Mouse (Mus musculus) liver, embryonic 13.5 days (tissue): Measurements from ENCODE around the gene Ush1g. TPM values are rescaled to one million over a fixed set of nuclear protein-coding genes. Genes with fewer than 3 reads are reported as not detected.

Experiments
- ATAC-seq: fragments of 200-750 bp; cut with Nextera tagmentation; 2 replicates; pipeline ENCODE4 v1.8.0; 2017; ENCODE audit warnings: low read depth, mild to moderate bottlenecking, moderate number of reproducible peaks, moderate library complexity
- DNase-seq: peaks from one replicate; pipeline ENCODE4 v3.0.0; 2022
- H3K27ac ChIP-seq: fragments of 300-500 bp; sonication (generic); 2 replicates; pipeline ENCODE4 v1.5.1; 2015; ENCODE audit warnings: moderate library complexity, mild to moderate bottlenecking, inconsistent platforms
- H3K27me3 ChIP-seq: fragments of 300-500 bp; sonication (generic); 2 replicates; pipeline ENCODE4 v1.6.1; 2015; ENCODE audit warnings: mild to moderate bottlenecking, inconsistent platforms
- H3K36me3 ChIP-seq: fragments of 300-500 bp; sonication (generic); 2 replicates; pipeline ENCODE4 v1.6.1; 2015; ENCODE audit warnings: mild to moderate bottlenecking, inconsistent platforms
- H3K4me1 ChIP-seq: fragments of 300-500 bp; sonication (generic); replicated peaks from 2 replicates; pipeline ENCODE4 v1.6.1; 2015; ENCODE audit warnings: inconsistent platforms
- H3K4me2 ChIP-seq: fragments of 300-500 bp; sonication (generic); 2 replicates; pipeline ENCODE4 v1.6.1; 2015; ENCODE audit warnings: inconsistent platforms, mild to moderate bottlenecking, moderate library complexity
- H3K4me3 ChIP-seq: fragments of 300-500 bp; sonication (generic); replicated peaks from 2 replicates; pipeline ENCODE4 v1.5.1; 2015; ENCODE audit warnings: mild to moderate bottlenecking, inconsistent platforms
- H3K9ac ChIP-seq: fragments of 300-500 bp; sonication (generic); 2 replicates; pipeline ENCODE4 v1.6.1; 2015; ENCODE audit warnings: mild to moderate bottlenecking, inconsistent platforms
- H3K9me3 ChIP-seq: fragments of 300-500 bp; sonication (generic); replicated peaks from 2 replicates; pipeline ENCODE4 v1.6.1; 2016; ENCODE audit warnings: inconsistent platforms
- WGBS: fragments of 180-500 bp; shearing (Covaris S2); methylation state at CpG from one replicate; pipeline ENCODE4 v1.1.7; 2015; ENCODE audit not compliant: insufficient replicate concordance; 5-methylcytosine and 5-hydroxymethylcytosine counted together
- polyA plus RNA-seq: library from polyadenylated mRNA; unstranded; fragments of >200 nt; fragmentation: Nextera tagmentation; extraction: Ambion mirVana; gene quantifications from 2 replicates; pipeline ENCODE4 v1.2.1, GENCODE M21; 2015

Gene Ush1g
- polyA plus RNA-seq, 1 experiment from 2014 or later = 0.07 TPM

DNA sequence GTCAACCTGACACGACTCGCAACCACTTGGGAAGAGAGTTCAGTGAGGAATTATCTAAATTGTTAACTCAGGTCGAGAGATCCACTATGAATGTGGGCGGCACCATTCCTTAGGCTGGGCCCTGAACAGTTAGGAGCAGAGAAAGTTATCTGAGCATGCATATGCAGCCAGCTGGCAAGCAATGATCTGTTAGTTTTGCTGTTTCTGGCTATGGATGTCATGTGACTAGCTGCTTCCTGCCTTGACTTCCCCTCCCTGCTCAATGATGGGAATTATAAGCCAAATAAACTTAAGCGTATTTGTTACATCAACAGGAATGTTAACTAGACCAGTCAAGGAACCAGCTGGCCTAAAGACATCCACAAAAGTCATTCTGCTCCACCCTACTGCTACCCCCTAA, 31.5 kb upstream of the Ush1g start:
- Histone ChIP-seq H3K4me1 (peaks cover 9% of the 10 kb centered on the region), H3K27me3 (peaks cover 51% of the 10 kb centered on the region), H3K36me3 (no peaks in the 10 kb centered on the region), H3K9me3 (no peaks in the 10 kb centered on the region), H3K9ac (no peak overlapping the region), H3K4me2 (no peak overlapping the region), H3K4me3 (no peak overlapping the region), H3K27ac (no peak overlapping the region)
- DNase-seq (no peak), ATAC-seq (no peak)
- 74% methylated on average over 5 of the region's 5 CpGs for WGBS

DNA sequence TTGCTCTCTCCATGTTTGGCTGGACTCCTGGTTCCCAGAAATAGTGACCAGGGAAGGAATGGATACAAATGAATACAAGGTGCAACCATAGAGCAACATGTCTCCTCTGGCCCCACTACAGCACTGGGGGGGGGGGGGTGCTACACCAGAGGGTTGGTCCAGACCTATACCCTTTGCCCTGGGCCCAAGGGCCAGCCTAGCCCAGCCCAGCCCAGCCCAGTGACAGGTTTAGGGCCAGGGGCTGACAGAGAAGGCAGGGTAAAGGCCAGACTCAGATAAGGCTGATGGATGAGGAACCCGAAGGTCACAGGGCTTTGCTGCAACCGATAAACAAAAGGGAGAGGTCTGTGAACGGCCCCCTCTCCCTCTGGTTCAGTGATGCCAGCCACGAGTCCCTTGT, 28.1 kb upstream of the Ush1g start:
- Histone ChIP-seq H3K4me2 (no peak overlapping the region), H3K4me3 (no peak overlapping the region), H3K4me1 (peaks cover 12% of the 10 kb centered on the region), H3K9me3 (no peaks in the 10 kb centered on the region), H3K9ac (no peak overlapping the region), H3K27ac (no peak overlapping the region), H3K27me3 (peaks cover 64% of the 10 kb centered on the region), H3K36me3 (no peaks in the 10 kb centered on the region)
- ATAC-seq (no peak), DNase-seq (no peak)
- WGBS = 27% methylated on average over 4 of the region's 4 CpGs

DNA sequence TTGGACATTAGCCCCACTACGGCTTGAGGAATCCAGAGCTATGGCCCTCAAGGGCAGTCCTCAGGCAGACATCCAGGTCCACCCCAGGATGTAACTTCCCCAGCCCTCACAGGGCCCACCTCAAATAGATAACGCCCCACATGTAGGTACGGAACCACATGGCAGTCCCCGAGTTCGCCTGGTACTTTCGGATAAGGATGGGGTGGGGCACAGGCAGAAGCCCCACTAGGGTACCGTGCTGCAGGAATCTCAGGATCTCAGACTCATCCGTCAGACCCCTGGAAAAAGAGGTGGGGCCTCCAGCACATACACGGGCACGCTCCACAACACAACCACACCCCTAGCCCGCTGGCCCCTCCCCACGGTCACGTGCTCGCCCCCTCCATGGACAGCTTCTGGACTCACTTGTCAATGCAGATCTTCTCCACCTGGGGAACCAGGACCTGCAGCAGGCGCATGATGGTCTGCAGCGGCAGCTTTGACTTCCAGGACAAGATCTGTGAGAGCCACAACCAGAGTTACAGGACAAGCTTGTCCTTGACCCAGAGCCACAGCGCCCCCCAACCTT, 26.9 kb upstream of the Ush1g start:
- DNase-seq (peak; percentile 29), ATAC-seq (peak; percentile 51)
- Histone ChIP-seq H3K27me3 (peaks cover 72% of the 10 kb centered on the region), H3K4me2 (0 out of 2 replicates have a peak overlapping the region, but pooled peaks have one; percentile 21), H3K9ac (no peak overlapping the region), H3K36me3 (no peaks in the 10 kb centered on the region), H3K4me3 (no peak overlapping the region), H3K9me3 (no peaks in the 10 kb centered on the region), H3K27ac (no peak overlapping the region), H3K4me1 (peaks cover 13% of the 10 kb centered on the region)
- 33% methylated on average over 17 of the region's 17 CpGs for WGBS

DNA sequence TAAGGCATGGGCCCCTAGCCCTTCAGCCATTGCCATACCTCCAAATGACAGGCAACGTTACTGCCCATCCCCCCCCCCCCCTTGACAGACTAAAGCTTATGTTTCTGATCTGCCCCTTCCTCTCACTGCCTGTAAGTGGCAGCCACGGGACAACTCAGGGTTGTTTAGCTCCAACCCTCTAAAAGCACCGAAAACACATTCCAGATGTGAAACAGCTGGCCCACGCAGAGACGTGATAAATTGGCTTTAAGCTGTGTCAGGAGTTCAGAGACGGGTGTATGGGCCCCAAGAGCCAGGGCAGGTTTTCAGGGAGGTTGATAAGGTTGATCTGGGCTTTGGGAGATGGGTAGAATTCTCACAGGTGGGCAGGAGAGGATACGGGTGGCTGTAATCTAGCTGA, 23.7 kb upstream of the Ush1g start:
- WGBS = 32% methylated on average over 7 of the region's 7 CpGs

DNA sequence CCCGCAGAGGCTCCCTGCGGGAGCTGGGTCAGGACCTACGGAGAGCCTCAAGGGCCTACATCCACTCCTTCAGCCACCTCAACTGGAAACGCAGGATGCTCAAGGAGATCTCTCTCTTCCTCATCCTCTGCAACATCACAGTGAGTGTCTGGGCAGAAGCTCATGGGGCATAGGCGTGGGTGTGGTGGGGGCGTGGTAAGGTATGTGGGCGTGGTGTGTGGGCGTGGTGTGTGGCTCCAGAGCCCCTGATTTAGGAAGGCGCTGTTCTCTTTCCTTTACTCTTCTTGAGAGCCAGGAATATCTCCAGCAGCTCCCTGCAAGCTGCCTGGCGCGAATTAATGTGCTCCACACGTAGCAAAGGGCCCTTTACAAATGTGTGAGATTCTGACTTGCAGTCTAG, 23.1 kb upstream of the Ush1g start:
- Histone ChIP-seq H3K27me3 (peaks cover 57% of the 10 kb centered on the region), H3K4me2 (no peak overlapping the region), H3K9me3 (no peaks in the 10 kb centered on the region), H3K4me1 (peaks cover 13% of the 10 kb centered on the region), H3K27ac (no peak overlapping the region), H3K4me3 (no peak overlapping the region), H3K9ac (no peak overlapping the region), H3K36me3 (no peaks in the 10 kb centered on the region)
- ATAC-seq = no peak
- 9% methylated on average over 12 of the region's 12 CpGs for WGBS
- no peak for DNase-seq

More for the DNA sequence above, 23.7 kb upstream of the Ush1g start:
- DNase-seq (no peak), ATAC-seq (no peak)
- Histone ChIP-seq H3K27ac (no peak overlapping the region), H3K36me3 (no peaks in the 10 kb centered on the region), H3K4me3 (no peak overlapping the region), H3K9me3 (no peaks in the 10 kb centered on the region), H3K9ac (no peak overlapping the region), H3K4me2 (no peak overlapping the region), H3K27me3 (peaks cover 63% of the 10 kb centered on the region), H3K4me1 (peaks cover 13% of the 10 kb centered on the region)

DNA sequence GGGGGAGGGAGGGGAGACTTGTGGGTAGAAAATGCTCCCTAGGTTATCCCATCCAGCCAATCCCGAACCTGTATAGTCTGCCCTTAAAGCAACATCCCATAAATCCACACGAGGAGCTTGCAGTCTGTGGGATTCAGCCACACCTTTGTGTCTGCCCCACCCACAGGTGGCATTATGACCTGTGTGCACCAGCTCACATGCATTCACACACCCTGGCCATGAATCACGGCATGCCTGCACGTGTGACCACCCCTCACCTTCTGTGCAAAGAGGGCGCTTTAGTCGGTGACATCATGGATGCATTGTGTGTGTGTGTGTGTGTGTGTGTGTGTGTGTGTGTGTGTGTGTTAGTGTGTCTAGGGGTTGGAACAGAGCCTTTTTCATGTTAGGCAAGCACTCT, 20.0 kb upstream of the Ush1g start:
- Histone ChIP-seq H3K9me3 (no peaks in the 10 kb centered on the region), H3K36me3 (no peaks in the 10 kb centered on the region), H3K4me2 (no peak overlapping the region), H3K4me3 (no peak overlapping the region), H3K27ac (no peak overlapping the region), H3K9ac (no peak overlapping the region), H3K4me1 (0 out of 2 replicates have a peak, but pooled peaks cover 3% of the 10 kb centered on the region), H3K27me3 (peaks cover 55% of the 10 kb centered on the region)
- DNase-seq (no peak), ATAC-seq (no peak)
- WGBS = 52% methylated on average over 6 of the region's 6 CpGs

DNA sequence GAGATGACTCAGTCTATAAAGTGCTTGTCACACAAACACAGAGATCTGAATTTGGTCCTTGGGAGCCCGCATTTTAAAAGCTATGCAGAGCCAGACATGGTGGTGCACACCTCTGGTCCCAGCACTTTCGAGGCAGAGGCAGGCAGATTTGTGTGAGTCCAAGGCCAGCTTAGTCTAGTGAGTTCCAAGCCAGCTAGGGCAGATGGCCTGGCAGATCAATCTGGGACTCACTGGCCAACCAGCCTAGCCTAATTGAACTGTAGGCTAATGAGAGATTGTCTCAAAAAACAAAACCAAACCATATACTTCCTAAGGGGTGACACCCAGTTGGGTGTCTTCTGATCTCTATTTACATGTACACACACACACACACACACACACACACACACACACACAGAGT, 19.4 kb upstream of the Ush1g start:
- H3K4me2 ChIP-seq = no peak overlapping the region
- peaks cover 56% of the 10 kb centered on the region for H3K27me3 ChIP-seq
- H3K9me3 ChIP-seq = no peaks in the 10 kb centered on the region
- H3K4me1 ChIP-seq = 0 out of 2 replicates have a peak, but pooled peaks cover 3% of the 10 kb centered on the region
- H3K4me3 ChIP-seq = no peak overlapping the region
- WGBS = 47% methylated on average over 2 of the region's 2 CpGs
- H3K27ac ChIP-seq = no peak overlapping the region
- no peak for DNase-seq
- no peaks in the 10 kb centered on the region for H3K36me3 ChIP-seq
- no peak overlapping the region for H3K9ac ChIP-seq
- no peak for ATAC-seq

DNA sequence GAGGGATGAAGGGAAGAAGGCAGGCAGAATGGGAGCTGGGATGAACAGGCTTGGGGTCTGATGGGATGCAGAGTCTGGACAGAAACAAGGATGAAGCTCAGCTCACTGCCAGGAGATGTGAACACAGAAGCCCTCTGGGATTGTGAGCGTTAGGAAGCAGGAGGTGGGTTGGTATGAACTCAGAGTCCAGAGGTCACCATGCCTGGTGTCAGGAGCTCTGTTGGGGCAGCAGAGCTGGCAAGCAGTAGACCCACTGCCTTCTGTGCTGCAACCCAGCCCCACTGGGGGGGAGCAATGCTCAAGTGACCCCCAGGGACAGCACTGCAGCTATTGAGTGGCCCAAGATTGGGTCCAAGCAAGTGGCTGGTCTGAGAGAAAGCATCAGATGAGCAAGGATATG, 16.0 kb upstream of the Ush1g start:
- H3K36me3 ChIP-seq = no peaks in the 10 kb centered on the region
- no peak for ATAC-seq
- peaks cover 59% of the 10 kb centered on the region for H3K27me3 ChIP-seq
- no peak overlapping the region for H3K4me2 ChIP-seq
- H3K4me1 ChIP-seq = no peaks in the 10 kb centered on the region
- DNase-seq = no peak
- WGBS = 57% methylated on average over 1 of the region's 1 CpGs
- no peak overlapping the region for H3K9ac ChIP-seq
- no peak overlapping the region for H3K27ac ChIP-seq
- no peak overlapping the region for H3K4me3 ChIP-seq
- H3K9me3 ChIP-seq = no peaks in the 10 kb centered on the region

DNA sequence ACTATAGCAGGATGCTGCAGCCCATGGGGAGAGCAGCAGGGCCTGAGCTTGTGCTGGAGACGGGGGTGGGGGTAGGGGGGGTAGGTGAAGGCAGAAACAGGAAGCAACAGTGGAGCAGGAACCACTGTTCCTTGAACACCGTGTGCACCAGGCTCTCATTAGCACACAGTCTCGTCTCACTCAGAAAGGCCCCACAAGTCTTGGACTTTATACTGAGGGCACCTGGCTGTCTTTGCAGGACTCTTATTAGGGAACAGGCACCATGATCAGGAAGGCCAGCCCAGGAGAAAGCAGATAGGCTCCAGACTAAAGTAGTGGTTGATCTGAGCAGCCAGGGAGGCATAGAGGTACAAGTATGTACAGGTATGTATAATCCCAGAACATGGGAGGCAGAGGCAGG, 15.5 kb upstream of the Ush1g start:
- no peaks in the 10 kb centered on the region for H3K9me3 ChIP-seq
- WGBS = 14% methylated on average over 3 of the region's 3 CpGs
- peaks cover 63% of the 10 kb centered on the region for H3K27me3 ChIP-seq
- no peak overlapping the region for H3K4me2 ChIP-seq
- H3K36me3 ChIP-seq = no peaks in the 10 kb centered on the region
- ATAC-seq = no peak
- no peak overlapping the region for H3K27ac ChIP-seq
- no peak overlapping the region for H3K4me3 ChIP-seq
- DNase-seq = no peak
- no peak overlapping the region for H3K9ac ChIP-seq
- no peaks in the 10 kb centered on the region for H3K4me1 ChIP-seq

DNA sequence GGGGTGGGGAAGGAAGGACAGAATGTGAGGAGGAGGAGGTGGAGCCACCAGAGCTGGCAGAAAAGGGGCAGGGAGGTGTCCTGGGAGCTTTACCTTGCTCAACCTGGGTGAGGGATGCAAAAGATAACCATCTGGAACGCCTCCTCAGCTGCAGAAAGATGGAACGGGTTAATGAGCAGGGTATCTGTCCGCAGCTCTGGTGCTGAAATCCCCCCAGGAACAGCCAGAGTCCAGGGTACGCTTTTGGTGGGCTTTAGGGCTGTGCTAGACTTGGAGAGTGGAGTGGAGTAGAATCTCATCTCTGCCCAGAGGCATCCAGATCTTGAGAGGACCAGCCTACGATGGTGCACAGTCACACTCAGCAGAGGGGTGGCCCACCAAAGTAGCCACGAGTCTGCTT, 14.3 kb upstream of the Ush1g start:
- peaks cover 76% of the 10 kb centered on the region for H3K27me3 ChIP-seq

DNA sequence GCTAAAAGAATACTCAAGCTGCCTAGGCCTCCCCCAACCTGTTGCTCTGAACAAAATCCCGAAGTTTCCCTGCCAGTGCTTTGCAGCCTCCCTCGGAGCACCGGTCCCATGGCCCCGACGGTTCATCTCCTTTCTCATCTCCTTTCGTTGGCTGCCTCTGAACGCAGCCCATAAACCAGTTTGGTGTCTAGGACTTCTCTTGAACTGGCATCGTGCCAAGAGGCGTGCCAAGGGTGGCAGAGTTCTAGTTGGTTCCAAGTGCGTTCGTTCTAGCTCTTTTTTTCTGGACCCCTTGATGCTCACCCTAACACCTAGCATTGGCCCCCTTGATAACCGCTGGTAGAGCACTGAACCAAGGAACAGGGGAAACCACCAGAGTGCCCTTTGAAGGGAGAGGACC, 13.4 kb upstream of the Ush1g start:
- Histone ChIP-seq H3K9me3 (no peaks in the 10 kb centered on the region), H3K27me3 (peaks cover 82% of the 10 kb centered on the region), H3K4me2 (no peak overlapping the region), H3K4me3 (no peak overlapping the region), H3K36me3 (no peaks in the 10 kb centered on the region), H3K27ac (no peak overlapping the region), H3K4me1 (no peaks in the 10 kb centered on the region), H3K9ac (no peak overlapping the region)
- DNase-seq = no peak
- ATAC-seq = no peak
- WGBS = 43% methylated on average over 12 of the region's 12 CpGs

More for the DNA sequence above, 14.3 kb upstream of the Ush1g start:
- no peak for ATAC-seq
- Histone ChIP-seq H3K36me3 (no peaks in the 10 kb centered on the region), H3K4me2 (no peak overlapping the region), H3K9ac (no peak overlapping the region), H3K4me3 (no peak overlapping the region), H3K4me1 (no peaks in the 10 kb centered on the region), H3K27ac (no peak overlapping the region), H3K9me3 (no peaks in the 10 kb centered on the region)
- 14% methylated on average over 6 of the region's 6 CpGs for whole genome bisulfite sequencing
- DNase-seq = no peak

DNA sequence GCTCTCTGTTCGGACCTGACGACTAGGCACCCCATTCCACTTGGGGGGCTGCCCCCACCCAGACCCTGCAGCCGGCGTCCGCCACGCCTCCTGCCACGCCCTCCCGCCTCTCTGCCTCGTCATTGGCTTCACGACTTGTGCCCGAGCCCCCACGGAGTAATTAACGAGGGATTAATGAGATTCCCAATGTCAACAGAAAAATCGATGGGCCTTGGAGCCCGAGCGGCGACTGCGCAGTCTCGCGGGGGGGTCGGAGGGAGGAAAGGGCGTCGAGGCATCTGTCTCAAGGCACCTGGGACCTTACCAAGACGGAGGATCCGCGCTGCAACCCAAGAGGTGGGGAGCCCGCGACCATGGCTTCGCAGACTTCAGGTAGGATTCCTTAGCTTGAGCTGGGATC, 12.7 kb upstream of the Ush1g start, which contains the start of gene Otop3:
Gene Otop3 (plus strand): TSS at position 201 of the 400 bp plus-strand sequence.
- H3K9me3 ChIP-seq = no peaks in the 10 kb centered on the region
- no peaks in the 10 kb centered on the region for H3K4me1 ChIP-seq
- H3K27me3 ChIP-seq = peaks cover 84% of the 10 kb centered on the region
- H3K27ac ChIP-seq = no peak within 1 kb of the TSS
- no peak within 1 kb of the TSS for H3K4me3 ChIP-seq
- WGBS = 5% methylated on average over 29 of the region's 29 CpGs
- H3K4me2 ChIP-seq = peak within 1 kb of the TSS; percentile 30; the same call in 1 of the 2 replicates
- ATAC-seq (no peak), DNase-seq (no peak)
- no peaks in the 10 kb centered on the region for H3K36me3 ChIP-seq
- H3K9ac ChIP-seq = no peak within 1 kb of the TSS
